Mouse (Mus musculus): ENCODE results near the gene Ntf5. TPM values are rescaled to one million over a fixed set of nuclear protein-coding genes. Genes with fewer than 3 reads are reported as not detected.

Gene Ntf5
- polyA plus RNA-seq, 1 experiment from 2014 or later: 1.8 TPM

DNA sequence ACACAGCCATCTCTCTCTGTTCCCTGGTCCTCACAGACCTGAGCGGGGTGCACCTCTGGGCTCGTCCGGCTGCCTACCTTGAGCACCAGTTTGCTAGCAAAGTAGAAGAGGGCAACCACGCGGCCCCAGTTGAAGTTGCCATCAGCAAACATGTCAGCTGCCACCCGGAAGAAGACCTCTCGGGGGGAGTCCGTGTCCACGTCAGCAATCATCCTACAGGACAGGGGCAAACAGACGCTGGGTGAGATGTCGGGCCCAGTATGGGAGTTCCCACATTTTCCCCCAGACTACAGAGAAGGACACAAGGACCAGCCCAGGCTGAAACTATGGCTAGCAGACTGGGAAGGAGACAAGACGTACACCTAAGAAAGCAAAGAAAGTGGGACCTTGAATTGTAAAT, 51.6 kb downstream of the Ntf5 start:
- WGBS: 94% methylated on average over 12 of the region's 12 CpGs
- H3K4me3 ChIP-seq: no peak overlapping the region
- H3K4me2 ChIP-seq: peak overlapping the region; percentile 93

DNA sequence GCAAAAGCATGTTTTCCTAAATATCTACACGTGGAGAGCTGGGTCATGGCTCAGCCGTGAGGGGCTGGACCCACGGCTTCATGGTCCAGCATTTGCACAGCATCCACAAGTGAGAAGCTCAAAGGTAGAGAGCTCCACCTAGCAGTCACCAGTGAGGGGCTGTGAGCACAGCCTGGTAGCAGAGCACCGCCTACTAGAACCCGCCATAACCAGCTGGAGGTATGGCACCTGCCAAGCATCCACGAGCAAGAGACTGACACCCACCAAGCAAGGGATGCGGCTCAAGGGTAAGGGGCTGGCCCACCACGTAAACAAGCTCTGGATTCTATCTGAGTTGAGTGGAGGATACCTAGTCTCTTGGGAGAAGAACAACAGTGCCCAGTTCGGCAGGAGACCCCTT, 52.1 kb downstream of the Ntf5 start:
- Histone ChIP-seq H3K27ac (ENCODE audit: poor library complexity, severe bottlenecking) (no peak overlapping the region), H3K4me1 (replicated peaks) (peaks cover 34% of the 10 kb centered on the region), H3K9ac (peak overlapping the region; percentile 94), H3K4me2 (peak overlapping the region; percentile 93), H3K4me3 (peak overlapping the region; percentile 94), H3K27me3 (replicated peaks) (no peaks in the 10 kb centered on the region), H3K9me3 (replicated peaks) (no peaks in the 10 kb centered on the region), H3K36me3 (peaks cover 41% of the 10 kb centered on the region)
- ATAC-seq (ENCODE audit: insufficient number of reproducible peaks, low FRiP score): no peak
- 73% methylated on average over 9 of the region's 9 CpGs for WGBS

More for the DNA sequence above, 51.6 kb downstream of the Ntf5 start:
- Histone ChIP-seq H3K27me3 (replicated peaks) (no peaks in the 10 kb centered on the region), H3K9ac (no peak overlapping the region), H3K4me1 (replicated peaks) (peaks cover 38% of the 10 kb centered on the region), H3K9me3 (replicated peaks) (no peaks in the 10 kb centered on the region), H3K36me3 (peaks cover 41% of the 10 kb centered on the region), H3K27ac (ENCODE audit: poor library complexity, severe bottlenecking) (no peak overlapping the region)
- ATAC-seq (ENCODE audit: insufficient number of reproducible peaks, low FRiP score): no peak

DNA sequence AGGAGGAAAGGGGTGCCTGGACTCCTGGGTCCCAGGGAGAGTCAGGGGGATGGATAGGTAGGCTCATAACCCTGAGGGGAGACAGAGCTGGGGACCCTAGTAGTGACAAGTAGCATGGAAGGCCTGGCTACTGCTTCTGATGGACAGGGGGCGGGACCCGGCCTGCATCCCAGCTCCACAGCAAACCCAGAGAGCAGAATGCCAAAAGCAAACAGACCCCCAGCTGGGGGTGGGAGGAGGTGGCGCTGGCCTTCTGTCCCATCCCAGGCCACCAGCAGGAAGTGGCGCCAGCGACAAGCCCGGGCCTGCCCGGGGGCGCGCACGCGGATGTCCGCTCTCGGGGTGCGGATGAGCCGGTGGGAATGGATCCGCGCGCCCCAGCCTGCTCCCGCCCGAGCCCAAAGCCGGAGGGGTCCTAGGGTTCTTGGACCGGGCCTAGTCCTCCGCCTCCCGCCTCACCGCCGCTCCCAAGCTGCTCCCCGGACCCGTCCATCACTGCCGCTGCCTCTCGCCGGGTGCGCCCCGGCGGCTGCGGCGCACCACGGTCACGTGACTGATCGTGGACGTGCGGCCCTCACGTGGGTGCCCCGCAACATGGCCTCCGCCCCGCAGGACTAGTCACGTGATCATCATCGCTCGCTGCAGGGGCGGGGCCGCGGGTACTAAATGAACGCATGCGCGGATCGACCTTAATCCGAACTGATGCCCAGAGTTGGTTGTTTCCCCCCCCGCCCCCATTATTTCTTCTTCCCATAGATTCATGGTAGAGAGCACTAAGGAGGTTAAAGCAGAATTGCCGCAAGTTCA, 53.0 kb downstream of the Ntf5 start, which contains the start of gene Bax:
Bax (minus strand) TSS at position 616 of the 807 bp plus-strand sequence.
- Histone ChIP-seq H3K36me3 (peaks cover 38% of the 10 kb centered on the region), H3K27me3 (replicated peaks) (no peaks in the 10 kb centered on the region), H3K4me1 (replicated peaks) (peaks cover 25% of the 10 kb centered on the region), H3K4me2 (peak within 1 kb of the TSS; percentile 93), H3K4me3 (peak within 1 kb of the TSS; percentile 94), H3K27ac (ENCODE audit: poor library complexity, severe bottlenecking) (peak within 1 kb of the TSS; percentile 41), H3K9ac (peak within 1 kb of the TSS; percentile 94), H3K9me3 (replicated peaks) (no peaks in the 10 kb centered on the region)
- peak; percentile 88 for ATAC-seq (ENCODE audit: insufficient number of reproducible peaks, low FRiP score)
- under 1% methylated on average over 56 of the region's 58 CpGs for WGBS

Small RNA genes lying within 50 kb of the gene (microRNA-seq; reads per million reads assigned to microRNA genes)
- not detected for gene Gm22133

Other genes with a start within 250 kb of the Ntf5 start
- 2.6 and 3.8 TPM in 2 replicates for gene Slc17a7, start 249.7 kb upstream of the Ntf5 start, polyA plus RNA-seq (2016; fragmentation: Nextera tagmentation; extraction: Ambion mirVana)
- not detected in 2 replicates for gene Gfy, start 234.1 kb upstream of the Ntf5 start, polyA plus RNA-seq (2016; fragmentation: Nextera tagmentation; extraction: Ambion mirVana)
- gene Pth2, start 232.7 kb upstream of the Ntf5 start, polyA plus RNA-seq (2016; fragmentation: Nextera tagmentation; extraction: Ambion mirVana): 0.40 TPM in 1 of 2 replicates, not detected in the other
- gene Ccdc155, start 208.8 kb upstream of the Ntf5 start, polyA plus RNA-seq (2016; fragmentation: Nextera tagmentation; extraction: Ambion mirVana): 0.62 and 0.70 TPM in 2 replicates
- gene Dkkl1, start 201.5 kb upstream of the Ntf5 start, polyA plus RNA-seq (2016; fragmentation: Nextera tagmentation; extraction: Ambion mirVana): 0.99 and 1.5 TPM in 2 replicates
- 131 and 138 TPM in 2 replicates for gene Tead2, start 197.9 kb upstream of the Ntf5 start, polyA plus RNA-seq (2016; fragmentation: Nextera tagmentation; extraction: Ambion mirVana)
- 1.2 and 1.4 TPM in 2 replicates for gene Cd37, start 174.6 kb upstream of the Ntf5 start, polyA plus RNA-seq (2016; fragmentation: Nextera tagmentation; extraction: Ambion mirVana)
- 0.37 TPM in 2 replicates for gene Slc6a16, start 172.6 kb upstream of the Ntf5 start, polyA plus RNA-seq (2016; fragmentation: Nextera tagmentation; extraction: Ambion mirVana)
- not detected in 2 replicates for gene Slc6a21, start 136.2 kb upstream of the Ntf5 start, polyA plus RNA-seq (2016; fragmentation: Nextera tagmentation; extraction: Ambion mirVana)
- gene Trpm4, start 79.9 kb upstream of the Ntf5 start, polyA plus RNA-seq (2016; fragmentation: Nextera tagmentation; extraction: Ambion mirVana): 15.2 and 15.4 TPM in 2 replicates
- gene Hrc, start 78.4 kb upstream of the Ntf5 start, polyA plus RNA-seq (2016; fragmentation: Nextera tagmentation; extraction: Ambion mirVana): 25.5 and 26.9 TPM in 2 replicates
- 2.6 and 3.3 TPM in 2 replicates for gene Ppfia3, start 46.7 kb upstream of the Ntf5 start, polyA plus RNA-seq (2016; fragmentation: Nextera tagmentation; extraction: Ambion mirVana)
- 0.82 and 1.1 TPM in 2 replicates for gene Lin7b, start 43.1 kb upstream of the Ntf5 start, polyA plus RNA-seq (2016; fragmentation: Nextera tagmentation; extraction: Ambion mirVana)
- gene Snrnp70, start 18.0 kb upstream of the Ntf5 start, polyA plus RNA-seq (2016; fragmentation: Nextera tagmentation; extraction: Ambion mirVana): 169 and 173 TPM in 2 replicates
- gene Kcna7, start 8.0 kb upstream of the Ntf5 start, polyA plus RNA-seq (2016; fragmentation: Nextera tagmentation; extraction: Ambion mirVana): 0.41 and 0.52 TPM in 2 replicates
- not detected in 2 replicates for gene Lhb, start 7.1 kb downstream of the Ntf5 start, polyA plus RNA-seq (2016; fragmentation: Nextera tagmentation; extraction: Ambion mirVana)
- gene Gys1, start 21.1 kb downstream of the Ntf5 start, polyA plus RNA-seq (2016; fragmentation: Nextera tagmentation; extraction: Ambion mirVana): 115 and 121 TPM in 2 replicates
- 80.7 TPM in 2 replicates for gene Ruvbl2, start 24.4 kb downstream of the Ntf5 start, polyA plus RNA-seq (2016; fragmentation: Nextera tagmentation; extraction: Ambion mirVana)
- 4,047 and 4,171 TPM in 2 replicates for gene Ftl1, start 46.2 kb downstream of the Ntf5 start, polyA plus RNA-seq (2016; fragmentation: Nextera tagmentation; extraction: Ambion mirVana)
- gene Bax, start 53.2 kb downstream of the Ntf5 start, polyA plus RNA-seq (2016; fragmentation: Nextera tagmentation; extraction: Ambion mirVana): 139 and 151 TPM in 2 replicates
- gene Tulp2, start 68.2 kb downstream of the Ntf5 start, polyA plus RNA-seq (2016; fragmentation: Nextera tagmentation; extraction: Ambion mirVana): 0.87 TPM in 2 replicates
- gene Gm45808, start 73.1 kb downstream of the Ntf5 start, polyA plus RNA-seq (2016; fragmentation: Nextera tagmentation; extraction: Ambion mirVana): not detected in 2 replicates
- 4.2 and 4.3 TPM in 2 replicates for gene Dhdh, start 75.1 kb downstream of the Ntf5 start, polyA plus RNA-seq (2016; fragmentation: Nextera tagmentation; extraction: Ambion mirVana)
- 176 and 185 TPM in 2 replicates for gene Nucb1, start 96.7 kb downstream of the Ntf5 start, polyA plus RNA-seq (2016; fragmentation: Nextera tagmentation; extraction: Ambion mirVana)
- 33.7 and 35.2 TPM in 2 replicates for gene Ppp1r15a, start 112.6 kb downstream of the Ntf5 start, polyA plus RNA-seq (2016; fragmentation: Nextera tagmentation; extraction: Ambion mirVana)
- 0.57 and 0.68 TPM in 2 replicates for gene Plekha4, start 112.6 kb downstream of the Ntf5 start, polyA plus RNA-seq (2016; fragmentation: Nextera tagmentation; extraction: Ambion mirVana)
- gene Hsd17b14, start 141.2 kb downstream of the Ntf5 start, polyA plus RNA-seq (2016; fragmentation: Nextera tagmentation; extraction: Ambion mirVana): 0.64 and 0.70 TPM in 2 replicates
- gene Bcat2, start 156.5 kb downstream of the Ntf5 start, polyA plus RNA-seq (2016; fragmentation: Nextera tagmentation; extraction: Ambion mirVana): 64.7 and 66.6 TPM in 2 replicates
- gene Fgf21, start 201.8 kb downstream of the Ntf5 start, polyA plus RNA-seq (2016; fragmentation: Nextera tagmentation; extraction: Ambion mirVana): not detected in 2 replicates
- gene Fut1, start 203.6 kb downstream of the Ntf5 start, polyA plus RNA-seq (2016; fragmentation: Nextera tagmentation; extraction: Ambion mirVana): not detected in 2 replicates
- 0.35 and 0.65 TPM in 2 replicates for gene Izumo1, start 208.1 kb downstream of the Ntf5 start, polyA plus RNA-seq (2016; fragmentation: Nextera tagmentation; extraction: Ambion mirVana)
- gene Rasip1, start 213.8 kb downstream of the Ntf5 start, polyA plus RNA-seq (2016; fragmentation: Nextera tagmentation; extraction: Ambion mirVana): 36.1 and 38.1 TPM in 2 replicates
- gene Mamstr, start 226.3 kb downstream of the Ntf5 start, polyA plus RNA-seq (2016; fragmentation: Nextera tagmentation; extraction: Ambion mirVana): 3.3 and 5.4 TPM in 2 replicates

Measured in heart, embryonic 12.5 days (tissue).